Mouse (Mus musculus) CH12F3 (cell line): ENCODE measurements around the gene Nfat5.

ENCODE experiments used
- in situ Hi-C: fragments of 300-500 bp; cut with MboI; formaldehyde crosslinking; loops from 2 replicates; pipeline ENCODE4 v1.14.3; 2020; ENCODE audit warnings: low sequenced_read_pairs

The Nfat5 gene

GRCm38 (mm10) chr8:107396106-107396670 is 102.9 kb downstream of the Nfat5 start:
- in situ Hi-C loops: no loop called here

- in situ Hi-C loops: no loop called here
Observed at GRCm38 (mm10) chr8:107397665-107398064, 104.4 kb downstream of the Nfat5 start.

GRCm38 (mm10) chr8:107399495-107399894 is 106.2 kb downstream of the Nfat5 start:
- in situ Hi-C loops: no loop called here

- in situ Hi-C loops: no loop called here
Observed at GRCm38 (mm10) chr8:107401866-107402265, 108.6 kb downstream of the Nfat5 start.

- in situ Hi-C loops: no loop called here
Observed at GRCm38 (mm10) chr8:107403038-107403781, 109.9 kb downstream of the Nfat5 start, which contains the start of gene Nqo1. Gene Nqo1, minus strand, starts transcription at chr8:107403206.

GRCm38 (mm10) chr8:107404057-107404456 is 110.8 kb downstream of the Nfat5 start:
- in situ Hi-C loops: no loop called here

- in situ Hi-C loops: no loop called here
Observed at GRCm38 (mm10) chr8:107405935-107406334, 112.7 kb downstream of the Nfat5 start.

- in situ Hi-C loops: no loop called here
Observed at GRCm38 (mm10) chr8:107411391-107411790, 118.1 kb downstream of the Nfat5 start.

GRCm38 (mm10) chr8:107412552-107412951 is 119.3 kb downstream of the Nfat5 start:
- in situ Hi-C loops: no loop called here

GRCm38 (mm10) chr8:107413881-107414280 is 120.6 kb downstream of the Nfat5 start:
- in situ Hi-C loops: no loop called here

GRCm38 (mm10) chr8:107417001-107417400 is 123.7 kb downstream of the Nfat5 start:
- in situ Hi-C loops: no loop called here

- in situ Hi-C loops: no loop called here
Observed at GRCm38 (mm10) chr8:107424176-107424575, 130.9 kb downstream of the Nfat5 start.

GRCm38 (mm10) chr8:107424597-107425229 is 131.4 kb downstream of the Nfat5 start, which contains the start of gene Nob1:
Gene Nob1, minus strand, starts transcription at chr8:107425051.
- in situ Hi-C loops: no loop called here

GRCm38 (mm10) chr8:107425230-107425597 is 131.9 kb downstream of the Nfat5 start:
- in situ Hi-C loops: no loop called here
